ENCODE assay signal across 14 mouse cellular contexts in genomic region chr3:108844521-108844920, GRCm38 (mm10). TPM values are rescaled to one million over a fixed set of nuclear protein-coding genes. Genes with fewer than 3 reads are reported as not detected.
"Had no signal": no experiment of that assay in that cellular context is flagged by ENCODE, and none has a peak within 500 bp of the region (broad histone marks: within the 10 kb centered on the region; RNA-seq: fewer than 3 reads in every experiment).

No protein-coding gene starts in this region.

- H3K9ac ChIP-seq: limb, embryonic 13.5 days; liver, embryonic 14.5 days; midbrain, embryonic 15.5 days; neural tube, embryonic 13.5 days; stomach, embryonic 15.5 days had no signal

- ATAC-seq: inflammation-experienced regulatory T-cells, adult 6 months; lung, postnatal 0 days; midbrain, embryonic 15.5 days had no signal

- H3K27ac ChIP-seq: limb, embryonic 13.5 days; liver, embryonic 14.5 days; midbrain, embryonic 15.5 days; neural tube, embryonic 13.5 days; stomach, embryonic 15.5 days had no signal

- H3K4me1 ChIP-seq: limb, embryonic 13.5 days; stomach, embryonic 15.5 days had no signal

- H3K4me3 ChIP-seq: limb, embryonic 13.5 days; midbrain, embryonic 15.5 days; neural tube, embryonic 13.5 days; stomach, embryonic 15.5 days had no signal

- H3K36me3 ChIP-seq: limb, embryonic 13.5 days; midbrain, embryonic 15.5 days; neural tube, embryonic 13.5 days; stomach, embryonic 15.5 days had no signal

- DNase-seq: left cerebral cortex, postnatal 4 days; lung, adult 2 months; lung, postnatal 36 days; retina, postnatal 1 day; right cerebral cortex, postnatal 4 days; spleen, adult 18-20 months; thymus, postnatal 4 days had no signal

- H3K27me3 ChIP-seq: limb, embryonic 13.5 days; midbrain, embryonic 15.5 days; neural tube, embryonic 13.5 days; stomach, embryonic 15.5 days had no signal

- H3K4me2 ChIP-seq: limb, embryonic 13.5 days; midbrain, embryonic 15.5 days; neural tube, embryonic 13.5 days; stomach, embryonic 15.5 days had no signal

- H3K9me3 ChIP-seq: limb, embryonic 13.5 days; midbrain, embryonic 15.5 days; neural tube, embryonic 13.5 days; stomach, embryonic 15.5 days had no signal

RNA-seq across cellular contexts. Expression of gene Fndc7, which starts 45.3 kb away (rescaled TPM):
- polyA plus RNA-seq: liver, embryonic 14.5 days; neural tube, embryonic 13.5 days had no signal
